Mouse (Mus musculus): ENCODE data around the gene Tulp1. TPM values are rescaled to one million over a fixed set of nuclear protein-coding genes. Genes with fewer than 3 reads are reported as not detected.
A peak's percentile ranks its signal among the peaks of the same experiment; 100 is the strongest.

Tulp1 gene
- polyA plus RNA-seq, 1 experiment from 2014 or later, result 7.3 TPM

GRCm38 (mm10) chr17:28391568-28392432 lies 26.8 kb upstream of the Tulp1 start:
- H3K9ac ChIP-seq, result 0 out of 2 replicates have a peak overlapping the region, but pooled peaks have one; percentile 32
- H3K27me3 ChIP-seq, result peaks cover 21% of the 10 kb centered on the region
- H3K27ac ChIP-seq, result no peak overlapping the region
- 7% methylated on average over 23 of the region's 25 CpGs for WGBS
- no peak for ATAC-seq (ENCODE audit: insufficient number of reproducible peaks, insufficient read depth, low FRiP score, low TSS enrichment, low read depth)
- H3K4me2 ChIP-seq, result peak overlapping the region; percentile 42
- H3K4me1 ChIP-seq, result peaks cover 46% of the 10 kb centered on the region
- no peaks in the 10 kb centered on the region for H3K9me3 ChIP-seq
- H3K36me3 ChIP-seq, result no peaks in the 10 kb centered on the region
- peak overlapping the region; percentile 6; the same call in 1 of the 2 replicates for H3K4me3 ChIP-seq

- peaks cover 32% of the 10 kb centered on the region for H3K27me3 ChIP-seq
- H3K4me3 ChIP-seq, result no peak overlapping the region
- no peak overlapping the region for H3K27ac ChIP-seq
- no peaks in the 10 kb centered on the region for H3K36me3 ChIP-seq
- no peak for ATAC-seq (ENCODE audit: insufficient number of reproducible peaks, insufficient read depth, low FRiP score, low TSS enrichment, low read depth)
- no peaks in the 10 kb centered on the region for H3K9me3 ChIP-seq
- H3K9ac ChIP-seq, result no peak overlapping the region
- peaks cover 32% of the 10 kb centered on the region for H3K4me1 ChIP-seq
- no peak overlapping the region for H3K4me2 ChIP-seq
- WGBS, result 87% methylated on average over 3 of the region's 3 CpGs
Observed at GRCm38 (mm10) chr17:28388534-28388933, 23.5 kb upstream of the Tulp1 start.

GRCm38 (mm10) chr17:28386150-28386905 lies 21.3 kb upstream of the Tulp1 start:
- H3K4me2 ChIP-seq, result peak overlapping the region; percentile 54
- H3K36me3 ChIP-seq, result no peaks in the 10 kb centered on the region
- H3K9ac ChIP-seq, result peak overlapping the region; percentile 46; the same call in 1 of the 2 replicates
- peaks cover 12% of the 10 kb centered on the region for H3K4me1 ChIP-seq
- no peak for ATAC-seq (ENCODE audit: insufficient number of reproducible peaks, insufficient read depth, low FRiP score, low TSS enrichment, low read depth)
- no peaks in the 10 kb centered on the region for H3K9me3 ChIP-seq
- peak overlapping the region; percentile 13 for H3K4me3 ChIP-seq
- H3K27me3 ChIP-seq, result peaks cover 32% of the 10 kb centered on the region
- H3K27ac ChIP-seq, result no peak overlapping the region
- 5% methylated on average over 23 of the region's 23 CpGs for WGBS

- no peaks in the 10 kb centered on the region for H3K9me3 ChIP-seq
- 62% methylated on average over 4 of the region's 4 CpGs for WGBS
- H3K4me3 ChIP-seq, result no peak overlapping the region
- no peak overlapping the region for H3K4me2 ChIP-seq
- no peak for ATAC-seq (ENCODE audit: insufficient number of reproducible peaks, insufficient read depth, low FRiP score, low TSS enrichment, low read depth)
- H3K9ac ChIP-seq, result no peak overlapping the region
- no peaks in the 10 kb centered on the region for H3K36me3 ChIP-seq
- peaks cover 12% of the 10 kb centered on the region for H3K4me1 ChIP-seq
- H3K27me3 ChIP-seq, result peaks cover 29% of the 10 kb centered on the region
- no peak overlapping the region for H3K27ac ChIP-seq
Observed at GRCm38 (mm10) chr17:28384298-28384697, 19.3 kb upstream of the Tulp1 start.

- Histone ChIP-seq H3K9me3 (no peaks in the 10 kb centered on the region), H3K27ac (no peak overlapping the region), H3K4me3 (no peak overlapping the region), H3K36me3 (no peaks in the 10 kb centered on the region), H3K27me3 (peaks cover 7% of the 10 kb centered on the region), H3K4me1 (peaks cover 4% of the 10 kb centered on the region; the same call in 1 of the 2 replicates), H3K9ac (no peak overlapping the region), H3K4me2 (no peak overlapping the region)
- ATAC-seq (ENCODE audit: insufficient number of reproducible peaks, insufficient read depth, low FRiP score, low TSS enrichment, low read depth), result no peak
- 4% methylated on average over 6 of the region's 6 CpGs for WGBS
Observed at GRCm38 (mm10) chr17:28380255-28380654, 15.2 kb upstream of the Tulp1 start.

- H3K9me3 ChIP-seq, result no peaks in the 10 kb centered on the region
- ATAC-seq (ENCODE audit: insufficient number of reproducible peaks, insufficient read depth, low FRiP score, low TSS enrichment, low read depth), result no peak
Observed at GRCm38 (mm10) chr17:28375592-28376061, 10.6 kb upstream of the Tulp1 start.

GRCm38 (mm10) chr17:28374494-28374893 lies 9.5 kb upstream of the Tulp1 start:
- no peak overlapping the region for H3K27ac ChIP-seq
- peaks cover 8% of the 10 kb centered on the region; the same call in 1 of the 2 replicates for H3K4me1 ChIP-seq
- no peak overlapping the region for H3K4me2 ChIP-seq
- no peaks in the 10 kb centered on the region for H3K9me3 ChIP-seq
- peaks cover 22% of the 10 kb centered on the region for H3K27me3 ChIP-seq
- no peak overlapping the region for H3K4me3 ChIP-seq
- H3K9ac ChIP-seq, result no peak overlapping the region
- H3K36me3 ChIP-seq, result no peaks in the 10 kb centered on the region
- WGBS, result 13% methylated on average over 16 of the region's 16 CpGs
- no peak for ATAC-seq (ENCODE audit: insufficient number of reproducible peaks, insufficient read depth, low FRiP score, low TSS enrichment, low read depth)

More at GRCm38 (mm10) chr17:28375592-28376061, 10.6 kb upstream of the Tulp1 start:
- 0 out of 2 replicates have a peak overlapping the region, but pooled peaks have one; percentile 9 for H3K4me2 ChIP-seq
- no peak overlapping the region for H3K4me3 ChIP-seq
- no peak overlapping the region for H3K9ac ChIP-seq
- H3K36me3 ChIP-seq, result no peaks in the 10 kb centered on the region
- peaks cover 8% of the 10 kb centered on the region; the same call in 1 of the 2 replicates for H3K4me1 ChIP-seq
- 10% methylated on average over 17 of the region's 17 CpGs for WGBS
- no peak overlapping the region for H3K27ac ChIP-seq
- H3K27me3 ChIP-seq, result peaks cover 22% of the 10 kb centered on the region

GRCm38 (mm10) chr17:28373821-28374220 lies 8.8 kb upstream of the Tulp1 start:
- no peaks in the 10 kb centered on the region for H3K36me3 ChIP-seq
- H3K27ac ChIP-seq, result no peak overlapping the region
- H3K4me1 ChIP-seq, result peaks cover 8% of the 10 kb centered on the region; the same call in 1 of the 2 replicates
- peaks cover 22% of the 10 kb centered on the region for H3K27me3 ChIP-seq
- H3K4me3 ChIP-seq, result no peak overlapping the region
- no peaks in the 10 kb centered on the region for H3K9me3 ChIP-seq
- H3K4me2 ChIP-seq, result no peak overlapping the region
- no peak overlapping the region for H3K9ac ChIP-seq
- ATAC-seq (ENCODE audit: insufficient number of reproducible peaks, insufficient read depth, low FRiP score, low TSS enrichment, low read depth), result no peak
- WGBS, result 17% methylated on average over 10 of the region's 10 CpGs

GRCm38 (mm10) chr17:28371941-28372340 lies 6.9 kb upstream of the Tulp1 start:
- H3K27me3 ChIP-seq, result peaks cover 22% of the 10 kb centered on the region
- H3K27ac ChIP-seq, result no peak overlapping the region
- 86% methylated on average over 1 of the region's 1 CpGs for whole genome bisulfite sequencing
- ATAC-seq (ENCODE audit: insufficient number of reproducible peaks, insufficient read depth, low FRiP score, low TSS enrichment, low read depth), result no peak
- no peaks in the 10 kb centered on the region for H3K9me3 ChIP-seq
- no peak overlapping the region for H3K9ac ChIP-seq
- no peak overlapping the region for H3K4me2 ChIP-seq
- H3K4me3 ChIP-seq, result no peak overlapping the region
- no peaks in the 10 kb centered on the region for H3K36me3 ChIP-seq
- peaks cover 8% of the 10 kb centered on the region; the same call in 1 of the 2 replicates for H3K4me1 ChIP-seq

- no peak overlapping the region for H3K9ac ChIP-seq
- H3K27ac ChIP-seq, result no peak overlapping the region
- no peaks in the 10 kb centered on the region for H3K36me3 ChIP-seq
- H3K4me1 ChIP-seq, result peaks cover 8% of the 10 kb centered on the region; the same call in 1 of the 2 replicates
- H3K9me3 ChIP-seq, result no peaks in the 10 kb centered on the region
- no peak for ATAC-seq (ENCODE audit: insufficient number of reproducible peaks, insufficient read depth, low FRiP score, low TSS enrichment, low read depth)
- WGBS, result 65% methylated on average over 2 of the region's 2 CpGs
- H3K27me3 ChIP-seq, result peaks cover 22% of the 10 kb centered on the region
- no peak overlapping the region for H3K4me2 ChIP-seq
- H3K4me3 ChIP-seq, result no peak overlapping the region
Observed at GRCm38 (mm10) chr17:28371286-28371685, 6.3 kb upstream of the Tulp1 start.

- no peak for ATAC-seq (ENCODE audit: insufficient number of reproducible peaks, insufficient read depth, low FRiP score, low TSS enrichment, low read depth)
- Histone ChIP-seq H3K4me1 (peaks cover 10% of the 10 kb centered on the region), H3K9ac (no peak overlapping the region), H3K27ac (no peak overlapping the region), H3K9me3 (no peaks in the 10 kb centered on the region), H3K4me3 (no peak overlapping the region), H3K36me3 (no peaks in the 10 kb centered on the region), H3K4me2 (no peak overlapping the region), H3K27me3 (peaks cover 22% of the 10 kb centered on the region)
- 86% methylated on average over 5 of the region's 5 CpGs for WGBS
Observed at GRCm38 (mm10) chr17:28369056-28369455, 4.0 kb upstream of the Tulp1 start.

Measured in embryonic facial prominence, embryonic 13.5 days (tissue).